Mouse (Mus musculus): ENCODE results near the gene Pacrg. TPM values are rescaled to one million over a fixed set of nuclear protein-coding genes. Genes with fewer than 3 reads are reported as not detected.

Pacrg gene
- polyA plus RNA-seq (2017; shearing (Covaris generic)): not detected

- ATAC-seq: peak; percentile 98
Measured at GRCm38 (mm10) chr17:10840148-10840707, at the start of gene Pacrg, which contains the start of gene Prkn. TSS of gene Pacrg (minus strand) at chr17:10840311. TSS of gene Prkn (plus strand) at chr17:10840384.

GRCm38 (mm10) chr17:10887924-10888323, 47.8 kb upstream of the Pacrg start:
- no peak for ATAC-seq

DNA sequence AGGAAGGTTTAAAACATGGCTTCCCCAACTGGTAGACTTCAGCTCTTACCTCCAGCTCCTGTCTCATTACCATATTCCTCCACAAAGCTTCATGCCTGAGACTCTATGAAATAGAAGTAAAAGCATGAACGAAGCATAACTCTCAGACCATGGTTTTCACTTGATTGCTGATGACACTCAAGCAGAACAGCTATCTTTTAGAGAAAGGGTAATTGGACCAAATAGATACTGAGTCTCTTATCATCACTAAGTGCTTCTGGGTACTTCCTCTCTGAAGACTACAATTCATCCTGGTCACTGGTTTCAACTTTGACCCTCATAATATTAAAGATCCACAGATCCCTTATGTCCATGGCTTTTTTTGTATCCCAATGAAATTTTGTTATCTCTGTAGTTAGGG, 42.1 kb upstream of the Pacrg start:
- no peak for ATAC-seq

DNA sequence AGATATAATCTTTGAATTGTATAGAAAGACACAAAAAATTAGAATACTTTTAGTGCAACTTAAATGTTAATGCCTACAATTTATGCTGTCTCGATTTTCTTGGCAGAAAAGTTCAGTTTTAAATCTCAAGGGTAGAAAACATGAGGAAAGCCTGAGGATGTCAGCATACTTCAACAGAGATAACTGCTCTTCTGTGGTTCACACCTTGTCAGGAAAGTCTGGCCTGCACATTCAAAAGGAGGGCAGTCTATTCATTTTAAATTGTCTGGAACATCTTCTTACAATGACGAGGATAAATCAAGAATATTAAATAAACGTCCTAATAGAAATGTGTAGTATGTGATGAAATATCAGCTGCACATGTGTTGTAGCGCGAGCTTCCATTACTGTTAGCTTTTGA, 38.9 kb upstream of the Pacrg start:
- no peak for ATAC-seq

DNA sequence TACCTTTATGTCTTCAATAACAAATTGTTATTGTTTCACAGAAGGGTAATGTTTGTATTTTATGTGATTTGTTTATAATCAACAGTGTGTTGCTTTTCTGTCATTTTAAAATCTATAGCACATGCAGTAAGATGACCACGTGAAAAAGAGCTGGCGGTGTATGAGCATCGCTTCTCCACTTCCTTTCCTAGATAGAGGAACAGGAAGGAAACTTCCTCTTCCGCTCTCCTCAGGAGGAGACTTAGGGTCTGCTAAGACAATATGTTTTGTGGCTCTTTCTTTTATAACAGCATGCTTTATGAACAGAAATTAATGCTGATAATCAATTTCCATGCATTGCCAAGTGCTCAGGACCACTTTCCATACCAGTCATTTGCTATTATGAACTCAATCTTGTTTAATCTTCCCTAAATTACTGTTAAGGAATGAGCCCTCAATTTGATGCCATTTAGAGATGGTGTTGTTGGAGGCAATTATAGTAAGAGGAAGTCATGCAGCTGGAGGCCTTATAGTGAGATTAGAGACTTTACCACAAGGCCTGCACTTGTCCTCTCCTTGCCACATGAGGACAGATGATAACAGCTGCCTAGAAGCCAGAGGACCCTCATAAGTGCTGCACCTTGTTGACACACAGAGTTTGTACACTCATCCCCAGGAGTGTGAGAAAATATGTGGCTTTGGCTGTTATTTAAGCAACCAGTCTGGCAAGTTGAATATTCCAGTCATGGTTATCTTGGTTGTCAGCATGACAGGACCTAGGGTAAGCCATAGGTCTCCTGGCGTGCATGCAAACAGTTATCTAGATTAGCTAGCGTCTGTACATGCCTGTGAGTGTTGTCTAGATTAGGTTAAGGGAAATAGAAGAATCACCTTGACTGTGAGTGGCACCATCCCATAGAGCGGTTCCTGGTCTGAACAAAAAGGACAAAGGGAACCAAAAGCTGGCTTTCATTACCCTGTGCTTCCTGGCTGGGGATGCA, 34.4 kb upstream of the Pacrg start:
- ATAC-seq: no peak

DNA sequence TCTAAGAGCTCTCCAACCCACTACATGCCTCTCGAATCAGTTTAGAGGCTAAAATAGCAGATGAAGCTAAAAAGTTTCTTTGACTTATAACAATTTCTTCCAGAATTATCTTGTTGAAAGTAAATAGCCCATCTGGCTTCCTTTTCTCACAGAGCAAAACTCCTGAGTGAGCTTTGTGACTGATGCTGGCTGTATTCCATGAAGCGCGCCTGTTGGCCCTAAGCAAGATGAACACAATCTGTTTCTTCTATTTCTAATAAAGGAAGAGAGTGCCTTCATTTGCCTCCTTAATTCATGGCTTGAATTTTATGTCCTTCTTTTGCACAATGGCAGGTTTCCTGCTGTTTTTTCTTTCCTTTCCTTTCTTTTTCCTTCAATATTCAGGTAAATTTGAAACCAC, 14.1 kb upstream of the Pacrg start:
- no peak for ATAC-seq

GRCm38 (mm10) chr17:10840731-10841201, 655 bp upstream of the Pacrg start:
- peak; percentile 36 for ATAC-seq

DNA sequence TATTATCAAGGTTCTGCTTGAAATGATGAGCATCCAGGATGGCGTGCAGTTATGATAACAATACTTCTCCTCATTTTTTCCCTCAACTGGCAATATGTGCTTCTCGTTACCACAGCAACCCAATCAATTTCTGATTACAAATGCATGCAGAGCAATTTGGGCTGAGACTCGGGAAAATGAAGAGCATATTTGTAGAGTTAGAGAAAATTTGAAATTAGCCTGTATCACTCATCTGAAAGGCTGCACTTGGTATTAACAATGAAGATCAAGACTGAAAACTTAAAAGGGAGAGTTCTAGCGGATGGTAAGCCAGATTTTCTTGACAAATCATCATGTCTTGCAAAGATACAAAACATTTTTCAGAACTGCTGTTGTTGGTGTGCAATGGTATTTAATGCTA, 21.1 kb downstream of the Pacrg start:
- no peak for ATAC-seq

DNA sequence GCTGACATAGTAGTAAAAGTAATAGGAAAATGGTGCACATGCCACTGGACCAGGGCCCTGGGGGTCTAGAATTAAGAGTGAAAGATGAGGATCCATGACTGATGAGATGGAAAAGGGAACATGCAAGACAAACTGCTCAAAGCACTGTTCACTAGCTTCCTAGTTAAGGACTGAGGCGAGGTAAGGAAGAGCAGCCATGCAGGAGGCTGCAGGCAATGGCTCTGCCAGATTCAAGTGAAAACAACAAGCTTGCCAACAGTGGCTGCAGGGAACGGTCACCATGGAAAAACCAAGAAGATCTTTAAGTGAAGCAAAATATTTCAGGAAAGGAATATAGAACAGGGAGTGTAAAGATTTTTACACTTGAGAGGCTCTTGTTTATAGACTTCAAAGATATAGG, 31.5 kb downstream of the Pacrg start:
- ATAC-seq: no peak

GRCm38 (mm10) chr17:10807261-10807998, 32.7 kb downstream of the Pacrg start:
- no peak for ATAC-seq

DNA sequence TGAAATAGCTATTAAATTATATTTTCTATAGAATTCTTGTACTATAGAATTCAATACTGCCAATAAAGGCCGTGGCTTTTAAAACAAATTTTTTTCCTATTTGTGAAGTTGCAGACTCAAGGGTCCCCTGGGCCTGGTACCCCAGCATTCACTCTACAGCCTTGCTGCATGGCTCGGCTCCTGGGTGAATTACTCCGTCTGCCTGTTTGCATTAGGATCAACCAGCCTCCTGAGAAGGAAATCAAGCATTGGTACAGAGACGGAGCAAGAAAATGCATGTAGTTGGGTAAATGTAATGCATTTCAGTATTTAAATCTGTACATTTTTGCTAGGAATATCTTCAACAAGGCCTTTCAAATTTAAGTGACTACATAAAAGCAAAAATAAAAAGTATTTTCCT, 33.4 kb downstream of the Pacrg start:
- no peak for ATAC-seq

DNA sequence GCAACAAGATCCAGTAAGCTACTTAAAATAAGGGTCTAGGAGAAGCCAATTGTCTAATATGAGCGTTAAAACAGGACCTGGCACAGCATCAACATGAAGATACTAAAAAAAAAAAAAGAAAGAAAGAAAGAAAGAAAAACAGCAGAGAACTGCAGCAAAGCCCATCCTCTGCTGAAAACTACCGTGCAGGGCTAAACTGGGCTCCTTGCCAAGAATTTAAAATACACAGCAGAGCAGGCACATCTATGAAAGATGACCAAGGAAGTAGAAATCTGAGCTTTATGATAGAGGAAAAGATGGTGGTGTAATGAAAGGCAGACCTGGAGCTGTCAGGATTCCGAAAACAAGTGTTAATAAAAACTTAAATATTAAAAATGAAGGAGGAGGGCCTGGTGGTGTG, 48.5 kb downstream of the Pacrg start:
- ATAC-seq: no peak

- ATAC-seq: no peak
Measured at GRCm38 (mm10) chr17:10784401-10784920, 55.6 kb downstream of the Pacrg start.

GRCm38 (mm10) chr17:10776503-10776902, 63.6 kb downstream of the Pacrg start:
- ATAC-seq: no peak

DNA sequence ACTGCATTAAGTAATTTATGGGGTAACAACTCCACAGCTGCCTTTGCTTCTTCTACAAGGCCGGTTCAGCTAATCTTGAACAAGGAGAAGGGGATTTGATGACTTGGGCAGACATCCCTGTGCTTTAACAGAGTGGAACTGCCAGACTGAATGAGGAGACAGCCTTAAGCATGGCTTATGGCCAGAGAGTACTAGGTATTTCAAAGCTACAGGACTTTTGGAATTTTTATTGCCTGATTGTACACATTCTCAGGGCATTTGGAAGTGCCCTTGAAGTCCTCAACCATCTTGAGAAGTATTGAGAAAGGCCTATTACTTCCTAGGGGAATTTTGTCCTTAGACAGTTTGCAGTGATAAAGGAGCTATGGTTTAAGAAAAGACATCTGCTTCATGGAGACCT, 65.6 kb downstream of the Pacrg start:
- no peak for ATAC-seq

DNA sequence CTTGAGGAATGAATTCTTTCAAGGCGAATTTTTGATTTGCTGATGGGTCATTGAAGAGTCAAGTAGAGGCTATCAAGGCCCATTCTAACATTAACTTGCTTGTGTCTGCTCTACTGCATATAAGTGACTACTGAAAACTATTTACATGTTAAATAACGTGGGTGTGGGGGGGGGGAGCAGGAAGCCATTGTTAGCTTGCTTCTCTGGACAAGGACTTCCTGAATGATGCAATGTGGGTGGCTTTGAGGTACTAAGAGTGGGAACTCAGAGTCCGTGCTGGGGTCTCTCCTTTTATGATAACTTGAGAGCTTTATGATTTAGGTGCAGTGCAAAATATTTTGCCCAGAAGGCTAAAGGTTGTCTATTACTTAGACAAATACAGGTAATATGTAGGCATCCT, 67.9 kb downstream of the Pacrg start:
- ATAC-seq: no peak

- ATAC-seq: no peak
Measured at GRCm38 (mm10) chr17:10769873-10770272, 70.2 kb downstream of the Pacrg start.

DNA sequence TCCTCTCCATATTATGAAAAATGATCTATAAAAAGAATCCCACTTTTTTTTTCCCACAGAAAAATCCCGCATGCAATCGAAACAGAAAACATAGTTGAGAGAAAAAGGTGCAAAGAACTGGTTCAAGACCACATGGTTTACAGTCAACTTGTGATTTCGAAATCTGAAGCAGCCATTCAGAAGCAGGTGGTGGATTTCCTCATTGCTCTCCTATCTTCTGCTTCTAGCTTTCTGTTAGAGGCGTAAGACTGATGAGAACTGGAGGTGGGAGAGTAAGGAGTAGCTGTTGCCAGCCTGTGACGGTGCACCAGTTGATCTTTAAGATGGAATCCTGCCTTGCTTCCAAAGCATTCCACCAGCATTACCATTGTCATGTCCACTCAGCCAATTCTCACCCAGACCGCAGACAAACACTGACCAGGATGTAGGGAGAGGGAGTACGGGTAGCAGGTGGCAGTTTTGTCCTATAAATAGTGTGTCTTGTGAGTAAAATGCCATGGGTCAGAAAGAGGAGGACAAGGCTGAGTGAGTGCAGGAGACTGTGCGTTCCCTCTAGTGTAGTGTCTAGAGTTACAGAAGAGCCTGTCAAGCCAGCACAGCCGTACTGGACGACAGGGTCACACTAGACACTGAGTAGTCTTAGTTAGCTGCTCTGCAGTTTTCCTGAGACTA, 73.2 kb downstream of the Pacrg start:
- ATAC-seq: no peak

GRCm38 (mm10) chr17:10764343-10764742, 75.8 kb downstream of the Pacrg start:
- ATAC-seq: no peak

GRCm38 (mm10) chr17:10757455-10757854, 82.7 kb downstream of the Pacrg start:
- ATAC-seq: no peak

- no peak for ATAC-seq
Measured at GRCm38 (mm10) chr17:10744709-10745461, 95.2 kb downstream of the Pacrg start.

DNA sequence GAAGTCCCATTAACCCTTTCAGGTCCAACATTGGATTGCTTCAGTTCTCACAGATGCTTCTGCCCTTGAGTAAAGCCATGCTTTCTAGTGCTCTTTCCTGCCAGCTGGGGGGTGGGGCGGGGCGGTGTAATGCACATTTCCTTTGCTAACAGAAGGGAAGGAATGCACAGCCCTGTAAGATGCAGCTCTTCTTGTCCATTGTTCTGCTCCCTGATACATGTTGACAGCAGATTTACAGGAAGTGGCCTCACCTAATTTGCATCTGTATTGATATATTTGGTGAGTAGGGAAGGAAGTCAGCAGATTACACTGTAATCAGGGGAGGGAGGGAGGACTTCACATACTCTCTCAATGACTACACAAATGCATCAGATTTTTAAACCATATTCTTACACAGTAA, 100.0 kb downstream of the Pacrg start:
- ATAC-seq: no peak
